Mouse (Mus musculus) olfactory bulb, adult 2 months (tissue): Measurements from ENCODE around the gene Cdca7. TPM values are rescaled to one million over a fixed set of nuclear protein-coding genes. Genes with fewer than 3 reads are reported as not detected.
A peak's percentile ranks its signal among the peaks of the same experiment; 100 is the strongest.

Experiments
- H3K27ac ChIP-seq: fragments of 200-500 bp; 2 replicates; pipeline ENCODE4 v1.5.1; 2012; ENCODE audit warnings: low read depth, low read length; ENCODE audit not compliant: insufficient read depth
- H3K4me1 ChIP-seq: fragments of 200-500 bp; 2 replicates; pipeline ENCODE4 v1.6.1; 2012; ENCODE audit warnings: low read length; ENCODE audit not compliant: control insufficient read depth, insufficient read depth
- H3K4me3 ChIP-seq: fragments of 200-500 bp; 2 replicates; pipeline ENCODE4 v1.5.1; 2012; ENCODE audit warnings: mild to moderate bottlenecking, low read depth, low read length, moderate library complexity; ENCODE audit not compliant: insufficient read depth
- CTCF ChIP-seq: fragments of 200-500 bp; IDR thresholded peaks from 2 replicates; pipeline ENCODE4 v1.5.1; 2012; ENCODE audit warnings: low read depth, mild to moderate bottlenecking, low read length, moderate library complexity; ENCODE audit not compliant: insufficient read depth
- POLR2A ChIP-seq: fragments of 200-500 bp; IDR thresholded peaks from 2 replicates; pipeline ENCODE4 v1.6.1; 2012; ENCODE audit warnings: mild to moderate bottlenecking, low read depth, low read length, moderate library complexity; ENCODE audit not compliant: insufficient read depth
- WGBS: fragments of 180-500 bp; shearing (Covaris S2); methylation state at CpG from one replicate; pipeline ENCODE4 v1.1.7; 2018; 5-methylcytosine and 5-hydroxymethylcytosine counted together
- polyA plus RNA-seq: library from polyadenylated mRNA; stranded (reverse); fragments of >200 nt; gene quantifications from 2 replicates; pipeline ENCODE4 v1.2.4, GENCODE M21; 2012; ENCODE audit warnings: low replicate concordance; ENCODE audit not compliant: missing spikeins, insufficient read depth, insufficient read length

Gene Cdca7
- polyA plus RNA-seq, 1 experiment = not detected

- WGBS = 67% methylated on average over 1 of the region's 1 CpGs
- Histone ChIP-seq H3K4me1 (no peaks in the 10 kb centered on the region), H3K27ac (no peak overlapping the region), H3K4me3 (no peak overlapping the region)
- no peak for TF ChIP-seq CTCF
- no peak for TF ChIP-seq POLR2A
Observed at GRCm38 (mm10) chr2:72456189-72456588, 19.8 kb upstream of the Cdca7 start.

- Histone ChIP-seq H3K27ac (no peak overlapping the region), H3K4me3 (no peak overlapping the region), H3K4me1 (no peaks in the 10 kb centered on the region)
- 81% methylated on average over 7 of the region's 7 CpGs for WGBS
- TF ChIP-seq POLR2A (no peak), CTCF (no peak)
Observed at GRCm38 (mm10) chr2:72464376-72465014, 11.5 kb upstream of the Cdca7 start.

- no peaks in the 10 kb centered on the region for H3K4me1 ChIP-seq
- TF ChIP-seq CTCF = no peak
- no peak overlapping the region for H3K4me3 ChIP-seq
- no peak overlapping the region for H3K27ac ChIP-seq
- WGBS = 78% methylated on average over 1 of the region's 1 CpGs
Observed at GRCm38 (mm10) chr2:72467604-72468003, 8.4 kb upstream of the Cdca7 start.

DNA sequence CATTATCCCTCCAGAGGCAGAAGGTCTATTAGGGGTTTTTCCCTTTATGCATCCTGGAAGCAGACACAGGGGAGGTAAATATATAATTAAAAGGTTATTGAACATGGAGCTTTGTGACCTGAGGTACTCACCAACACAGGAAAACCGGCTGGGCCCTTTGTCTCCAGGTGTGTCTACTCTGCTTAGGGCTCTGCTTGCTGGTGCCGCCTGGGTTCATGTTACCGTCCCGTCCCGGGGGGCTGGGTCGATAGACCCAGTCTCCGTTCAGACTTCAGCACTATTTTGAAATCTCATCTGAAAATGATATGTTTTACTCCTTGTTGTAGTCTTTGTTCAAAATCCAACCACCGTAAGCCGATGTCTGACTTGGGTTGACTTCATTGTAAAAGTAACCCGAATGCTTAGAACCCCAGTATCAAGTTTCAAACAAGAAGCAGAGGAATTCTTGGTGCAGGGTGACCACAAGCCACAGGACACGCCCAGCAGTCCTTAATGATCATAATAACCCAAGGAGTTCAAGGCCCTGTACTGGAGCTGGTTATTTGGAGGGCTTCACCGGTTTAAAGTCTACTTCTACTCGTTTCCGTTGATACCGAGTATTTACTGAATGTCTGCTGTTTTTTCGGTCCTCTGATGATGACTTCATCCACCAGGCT is 4.4 kb upstream of the Cdca7 start:
- TF ChIP-seq CTCF (no peak), POLR2A (no peak)
- no peaks in the 10 kb centered on the region for H3K4me1 ChIP-seq
- 88% methylated on average over 16 of the region's 16 CpGs for WGBS
- H3K4me3 ChIP-seq = no peak overlapping the region
- no peak overlapping the region for H3K27ac ChIP-seq

DNA sequence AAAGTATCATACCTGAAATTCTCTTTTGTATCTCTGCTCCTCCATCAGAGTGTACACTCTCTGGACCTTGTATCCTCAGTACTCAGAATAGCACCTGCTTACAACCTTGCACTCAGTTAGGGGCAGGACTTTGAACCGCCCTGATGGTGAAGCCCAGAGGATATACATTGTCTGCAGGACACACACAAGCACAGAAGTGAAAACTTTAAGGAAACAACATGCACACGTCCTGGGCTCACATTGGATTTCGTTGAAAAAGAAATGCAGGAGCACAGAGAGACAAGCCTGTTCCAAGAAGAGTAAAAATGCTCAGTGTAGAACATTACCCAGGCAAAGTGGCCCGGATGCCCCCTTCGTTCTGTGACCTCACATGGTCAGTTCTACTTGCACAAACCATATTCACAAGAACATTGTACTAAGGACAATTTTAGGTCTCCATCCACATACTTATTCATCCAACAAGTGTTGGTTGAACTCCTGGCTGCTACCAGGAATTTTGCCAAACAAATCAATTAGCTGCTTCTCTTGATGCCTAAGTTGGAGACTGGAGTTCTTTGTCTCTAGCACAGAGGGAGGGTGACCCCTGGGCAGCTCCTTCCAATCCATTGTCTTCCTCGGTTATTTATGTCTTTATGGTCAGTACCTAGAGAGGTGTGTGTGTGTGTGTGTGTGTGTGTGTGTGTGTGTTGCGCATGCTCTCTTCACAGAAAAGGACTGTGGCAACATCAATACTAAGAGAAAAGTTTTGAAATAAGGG is 1.2 kb upstream of the Cdca7 start:
- 48% methylated on average over 7 of the region's 7 CpGs for WGBS
- TF ChIP-seq CTCF = no peak
- TF ChIP-seq POLR2A = no peak
- Histone ChIP-seq H3K27ac (no peak overlapping the region), H3K4me1 (0 out of 2 replicates have a peak, but pooled peaks cover 3% of the 10 kb centered on the region), H3K4me3 (no peak overlapping the region)

DNA sequence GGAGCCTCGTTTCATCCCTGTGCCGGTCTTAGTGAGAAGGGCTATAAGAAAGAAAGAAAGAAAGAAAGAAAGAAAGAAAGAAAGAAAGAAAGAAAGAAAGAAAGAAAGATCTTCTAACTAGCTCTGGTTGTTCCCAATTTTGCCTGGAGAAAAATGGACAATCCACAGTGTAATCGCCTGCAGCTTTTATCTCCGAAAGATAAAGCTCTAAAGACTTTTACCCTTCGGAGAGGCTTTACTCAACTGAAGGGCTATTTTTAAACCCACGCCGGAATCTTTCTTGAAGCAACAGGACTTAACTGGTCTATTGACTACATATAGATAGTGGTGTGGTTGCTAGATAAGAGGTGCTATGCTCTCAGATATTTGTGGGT is 549 bp upstream of the Cdca7 start:
- WGBS = 10% methylated on average over 7 of the region's 7 CpGs
- peak overlapping the region; percentile 72; the same call in 1 of the 2 replicates for H3K4me3 ChIP-seq
- H3K4me1 ChIP-seq = peaks cover 7% of the 10 kb centered on the region
- peak overlapping the region; percentile 96; the same call in 1 of the 2 replicates for H3K27ac ChIP-seq
- no peak for TF ChIP-seq CTCF
- no peak for TF ChIP-seq POLR2A

DNA sequence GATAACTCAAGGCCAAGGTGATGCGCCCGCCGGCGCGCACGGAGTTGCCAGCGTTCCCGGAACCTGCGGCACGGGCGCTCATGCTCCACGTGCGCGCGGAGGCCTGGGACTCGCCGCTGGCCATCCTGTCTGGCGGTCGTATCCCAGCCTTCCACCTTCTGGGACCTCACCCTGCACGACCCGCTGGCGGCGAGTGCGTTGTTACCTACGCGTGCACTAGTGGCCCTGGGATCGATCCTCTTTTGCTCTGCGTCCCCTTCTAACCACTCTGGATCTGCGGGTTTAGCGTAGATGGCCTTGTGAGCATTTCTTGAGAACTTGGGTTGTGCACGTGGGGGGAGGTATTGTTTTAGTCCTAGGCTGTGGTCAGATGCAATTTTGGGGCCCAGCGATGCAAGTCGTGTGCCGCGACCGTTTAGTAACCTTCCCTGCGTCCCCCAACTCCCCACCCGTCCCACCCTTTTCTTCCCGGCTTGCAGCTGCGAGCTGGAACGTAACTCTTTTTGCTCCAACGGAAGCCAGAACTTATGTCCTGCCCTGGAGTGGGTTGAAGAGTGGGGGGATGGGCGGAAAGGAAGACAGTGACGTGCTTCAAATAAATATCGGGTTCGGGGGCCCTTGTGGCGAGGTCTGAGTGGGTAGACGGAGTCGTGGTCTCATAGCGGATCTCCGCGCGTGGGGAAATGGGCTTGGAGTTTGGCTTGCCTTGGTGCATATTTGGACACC is 690 bp downstream of the Cdca7 start:
- 2% methylated on average over 53 of the region's 53 CpGs for WGBS
- Histone ChIP-seq H3K27ac (peak overlapping the region; percentile 96), H3K4me3 (peak overlapping the region; percentile 72), H3K4me1 (peaks cover 10% of the 10 kb centered on the region)
- no peak for TF ChIP-seq POLR2A

GRCm38 (mm10) chr2:72477221-72477620 is 1.3 kb downstream of the Cdca7 start:
- peak overlapping the region; percentile 81 for H3K27ac ChIP-seq
- H3K4me3 ChIP-seq = peak overlapping the region; percentile 72
- WGBS = 17% methylated on average over 11 of the region's 11 CpGs

More at GRCm38 (mm10) chr2:72477221-72477620, 1.3 kb downstream of the Cdca7 start:
- TF ChIP-seq POLR2A (no peak), CTCF (no peak)
- peaks cover 13% of the 10 kb centered on the region for H3K4me1 ChIP-seq
